Mouse (Mus musculus): ENCODE data around the gene Clba1. TPM values are rescaled to one million over a fixed set of nuclear protein-coding genes. Genes with fewer than 3 reads are reported as not detected.
"Not testable (repeated sequence)": the region's sequence is repeated elsewhere in the genome, so short reads cannot be mapped to it uniquely, and the experiment has no call there.

Clba1 gene
- total RNA-seq, 1 experiment from 2014 or later: 0.18 TPM

- no peak for ATAC-seq (replicated peaks; ENCODE audit: low read depth, poor library complexity, severe bottlenecking)
Observed at GRCm38 (mm10) chr12:112810092-112810885, 1.6 kb downstream of the Clba1 start.

GRCm38 (mm10) chr12:112813370-112813769 lies 4.6 kb downstream of the Clba1 start:
- no peak for ATAC-seq (replicated peaks; ENCODE audit: low read depth, poor library complexity, severe bottlenecking)

DNA sequence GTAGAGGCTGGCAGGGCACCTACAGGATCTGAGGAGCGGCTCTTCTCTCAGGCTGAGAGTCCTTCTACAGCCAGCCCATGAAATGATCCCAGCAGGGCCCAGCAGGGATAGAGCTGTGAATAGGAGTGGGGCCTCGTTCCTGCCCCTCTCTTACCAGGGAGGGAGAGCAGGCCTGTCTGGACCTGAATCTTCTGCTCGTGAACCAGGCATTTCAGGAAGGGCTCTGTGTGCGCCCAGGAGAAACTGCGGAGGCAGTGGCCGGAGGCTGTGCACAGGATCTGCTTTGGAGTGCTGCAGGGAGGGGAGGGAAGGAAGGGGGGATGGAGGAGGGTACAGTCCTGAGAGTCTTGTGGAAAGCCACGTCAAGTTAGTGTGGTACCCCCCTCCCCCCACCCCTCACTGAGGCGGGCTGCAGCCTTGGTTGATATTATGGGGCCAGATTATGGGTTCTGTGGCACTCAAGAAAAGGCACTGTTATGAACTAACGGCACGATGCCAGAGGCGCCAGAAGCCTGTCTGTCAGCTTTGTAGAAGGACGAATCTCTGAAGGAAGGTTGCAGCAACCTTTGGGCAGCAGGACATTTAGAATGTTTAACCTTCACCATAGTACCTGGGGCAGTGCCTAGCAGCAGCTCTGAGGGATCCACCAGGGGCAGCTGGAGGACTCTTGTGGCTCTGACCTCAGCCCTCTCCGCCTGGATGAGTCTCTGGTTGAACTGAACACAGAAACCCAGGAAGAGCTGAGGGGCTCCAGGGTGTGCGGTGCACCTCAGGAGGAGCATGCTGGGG lies 6.1 kb downstream of the Clba1 start:
- ATAC-seq (replicated peaks; ENCODE audit: low read depth, poor library complexity, severe bottlenecking): no peak

GRCm38 (mm10) chr12:112816294-112816693 lies 7.6 kb downstream of the Clba1 start:
- peak; percentile 79 for ATAC-seq (replicated peaks; ENCODE audit: low read depth, poor library complexity, severe bottlenecking)

- ATAC-seq (replicated peaks; ENCODE audit: low read depth, poor library complexity, severe bottlenecking): not testable (repeated sequence)
Observed at GRCm38 (mm10) chr12:112816866-112817265, 8.1 kb downstream of the Clba1 start.

- ATAC-seq (replicated peaks; ENCODE audit: low read depth, poor library complexity, severe bottlenecking): no peak
Observed at GRCm38 (mm10) chr12:112819057-112819662, 10.4 kb downstream of the Clba1 start.

- ATAC-seq (replicated peaks; ENCODE audit: low read depth, poor library complexity, severe bottlenecking): no peak
Observed at GRCm38 (mm10) chr12:112820401-112820999, 11.8 kb downstream of the Clba1 start.

DNA sequence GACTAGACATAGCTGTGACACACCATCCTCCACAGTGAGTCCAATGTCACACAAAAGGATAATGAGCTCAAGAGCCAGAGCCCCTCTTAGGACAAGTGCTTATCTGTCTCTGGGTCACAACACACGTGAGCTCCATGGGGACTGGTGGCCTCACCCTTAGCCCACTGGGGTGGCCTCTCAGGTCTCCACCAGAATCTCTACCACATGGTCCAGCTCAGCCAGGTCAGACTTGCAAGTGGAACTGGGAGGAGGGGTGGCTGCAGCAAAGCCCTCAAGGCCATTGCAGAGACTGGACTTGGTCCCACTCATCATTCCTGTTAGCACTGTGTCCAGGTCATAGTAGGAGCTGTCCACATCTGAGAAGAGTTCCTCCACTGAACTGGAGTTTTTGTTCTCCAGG lies 12.5 kb downstream of the Clba1 start:
- ATAC-seq (replicated peaks; ENCODE audit: low read depth, poor library complexity, severe bottlenecking): no peak

DNA sequence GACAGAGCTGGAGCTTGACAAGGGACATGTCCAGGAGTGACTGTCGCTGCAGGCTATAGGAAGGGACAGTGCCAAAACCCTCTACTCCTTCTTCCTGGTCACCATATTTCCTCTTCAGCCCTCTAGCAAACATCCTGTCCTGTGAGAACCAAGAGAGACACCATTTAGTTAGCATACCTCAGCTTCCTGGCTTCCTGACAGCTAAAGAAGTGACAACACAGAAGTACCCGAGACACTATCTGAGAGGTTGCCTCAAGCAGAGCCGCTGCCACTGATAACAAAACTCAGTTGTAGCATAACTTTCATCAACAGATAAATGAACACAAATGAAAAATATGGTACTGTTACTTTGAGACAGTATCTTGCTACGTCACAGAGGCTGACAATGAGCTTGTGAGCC lies 13.2 kb downstream of the Clba1 start:
- ATAC-seq (replicated peaks; ENCODE audit: low read depth, poor library complexity, severe bottlenecking): no peak

DNA sequence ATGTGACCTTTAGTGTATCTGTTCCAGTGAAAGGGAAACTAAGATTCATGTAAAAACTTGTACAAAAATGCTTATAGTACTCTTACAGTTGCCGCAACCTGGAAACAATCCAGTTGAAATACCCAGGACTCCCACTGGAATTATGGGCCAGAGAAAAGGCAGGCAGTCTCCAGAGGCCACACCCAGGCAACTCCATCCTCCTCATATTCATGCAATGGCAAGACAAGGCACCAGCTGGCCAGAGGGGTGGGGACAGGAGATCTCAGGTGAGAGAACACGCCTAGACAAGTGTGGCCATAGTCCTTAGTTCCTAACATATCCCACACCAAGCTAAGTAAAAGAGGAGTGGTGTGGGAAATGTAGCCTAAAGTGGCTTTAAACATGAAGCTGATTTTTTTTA lies 13.9 kb downstream of the Clba1 start:
- ATAC-seq (replicated peaks; ENCODE audit: low read depth, poor library complexity, severe bottlenecking): no peak

- ATAC-seq (replicated peaks; ENCODE audit: low read depth, poor library complexity, severe bottlenecking): peak; percentile 43
Observed at GRCm38 (mm10) chr12:112823221-112823620, 14.5 kb downstream of the Clba1 start.

DNA sequence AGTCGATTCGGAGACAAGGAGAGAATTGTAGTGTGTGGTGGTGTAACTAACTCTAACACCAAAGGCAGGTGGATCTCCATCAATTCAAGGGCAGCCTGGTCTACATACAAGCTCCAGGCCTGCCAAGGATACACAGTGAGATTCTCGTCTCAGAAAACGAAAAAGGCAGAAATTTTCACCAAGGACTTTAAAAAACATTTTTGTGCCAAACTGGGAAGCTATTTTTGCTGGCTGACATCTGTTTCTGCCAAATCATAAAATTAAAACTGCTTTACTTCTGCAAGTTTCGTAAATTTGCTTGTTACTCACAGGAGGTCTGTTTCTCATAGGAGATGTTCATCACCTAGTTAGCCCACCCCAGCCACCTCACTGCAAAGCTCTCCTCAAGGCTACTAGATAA lies 17.2 kb downstream of the Clba1 start:
- ATAC-seq (replicated peaks; ENCODE audit: low read depth, poor library complexity, severe bottlenecking): no peak

DNA sequence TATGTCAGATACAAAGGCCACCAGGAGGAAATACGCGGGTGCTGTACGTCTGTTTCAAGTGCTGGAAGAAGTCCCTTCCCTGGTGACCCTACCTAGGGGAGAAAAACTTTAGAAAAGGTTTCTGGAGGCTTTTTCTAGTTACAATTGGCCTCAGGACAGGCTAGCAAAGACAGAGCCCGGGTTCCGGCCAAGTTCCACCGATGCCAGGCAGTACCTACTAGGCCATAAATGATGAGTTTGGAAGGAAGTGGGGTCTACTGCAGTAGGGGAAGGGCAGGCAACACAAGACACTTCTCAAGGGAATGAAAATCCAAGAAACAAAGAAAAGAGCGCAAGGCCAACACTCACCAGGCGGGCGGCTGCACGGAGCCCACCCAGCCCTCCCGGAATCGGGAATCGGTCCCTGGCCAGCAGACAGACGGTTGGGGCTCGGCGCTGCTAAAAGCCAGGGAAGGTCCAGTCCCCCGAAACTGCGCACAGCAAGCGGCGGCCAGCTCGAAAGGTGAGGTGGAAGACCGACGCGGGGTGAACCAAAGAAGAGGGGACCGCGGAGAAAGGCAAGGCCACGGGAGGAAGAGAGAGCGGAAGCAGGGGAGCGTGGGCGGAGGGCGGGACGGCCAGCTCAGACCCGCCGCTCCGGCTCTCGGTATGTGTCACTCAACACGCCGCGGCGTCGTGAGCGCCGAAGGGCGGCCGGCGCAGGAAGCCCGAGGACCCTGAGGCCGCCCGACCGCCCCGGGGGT lies 19.9 kb downstream of the Clba1 start:
- peak; percentile 34 for ATAC-seq (replicated peaks; ENCODE audit: low read depth, poor library complexity, severe bottlenecking)

- peak; percentile 80 for ATAC-seq (replicated peaks; ENCODE audit: low read depth, poor library complexity, severe bottlenecking)
Observed at GRCm38 (mm10) chr12:112829244-112829864, 20.6 kb downstream of the Clba1 start, which contains the start of gene Cdca4. Gene Cdca4, minus strand, starts transcription at chr12:112829423.

GRCm38 (mm10) chr12:112830141-112830540 lies 21.4 kb downstream of the Clba1 start:
- ATAC-seq (replicated peaks; ENCODE audit: low read depth, poor library complexity, severe bottlenecking): no peak

- no peak for ATAC-seq (replicated peaks; ENCODE audit: low read depth, poor library complexity, severe bottlenecking)
Observed at GRCm38 (mm10) chr12:112830570-112830969, 21.8 kb downstream of the Clba1 start.

DNA sequence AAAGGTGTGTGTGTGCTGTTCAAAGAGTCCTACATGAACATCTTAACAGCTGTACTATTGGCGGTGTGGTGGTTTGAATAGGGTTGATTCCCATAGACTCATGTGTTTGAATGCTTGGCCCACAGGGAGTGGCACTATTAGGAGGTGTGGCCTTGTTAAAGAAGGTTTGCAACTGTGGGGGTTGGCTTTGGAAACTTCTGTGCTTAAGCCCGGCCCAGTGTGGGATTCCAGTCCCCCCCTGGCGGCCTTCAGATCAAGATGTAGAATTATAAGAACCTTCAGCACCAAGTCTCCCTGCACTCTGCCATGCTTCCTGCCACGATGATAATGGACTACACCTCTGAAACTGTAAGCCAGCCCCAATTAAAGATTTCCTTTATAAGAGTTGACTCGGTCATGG lies 23.7 kb downstream of the Clba1 start:
- ATAC-seq (replicated peaks; ENCODE audit: low read depth, poor library complexity, severe bottlenecking): no peak

DNA sequence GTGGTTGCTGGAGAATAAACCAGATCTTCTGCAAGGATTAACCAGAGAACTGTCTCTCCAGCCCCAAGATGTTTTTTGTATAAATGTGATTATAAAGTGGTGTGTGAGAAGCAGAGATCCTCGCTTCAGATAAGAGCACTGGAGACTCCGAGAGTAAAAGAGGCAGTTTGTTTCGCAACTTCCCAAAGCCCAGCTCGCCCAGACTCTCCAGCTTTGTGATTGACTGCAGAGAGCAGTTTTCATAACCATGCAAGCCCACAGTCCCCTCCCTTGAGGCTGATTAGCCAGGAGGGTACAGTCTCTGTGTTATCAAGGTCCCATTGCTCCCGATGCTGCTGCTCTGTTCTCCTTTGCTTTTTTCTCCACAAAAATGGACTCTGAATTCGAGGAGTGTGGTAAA lies 24.8 kb downstream of the Clba1 start:
- peak; percentile 60 for ATAC-seq (replicated peaks; ENCODE audit: low read depth, poor library complexity, severe bottlenecking)

- no peak for ATAC-seq (replicated peaks; ENCODE audit: low read depth, poor library complexity, severe bottlenecking)
Observed at GRCm38 (mm10) chr12:112835046-112835445, 26.3 kb downstream of the Clba1 start.
